Mouse (Mus musculus): ENCODE measurements around the gene Il9r. TPM values are rescaled to one million over a fixed set of nuclear protein-coding genes. Genes with fewer than 3 reads are reported as not detected.

Il9r gene
- total RNA-seq (2015) (0.07 TPM in 1 of 2 replicates, not detected in the other), total RNA-seq (2017) (0.30 TPM in 1 of 2 replicates, not detected in the other)

DNA sequence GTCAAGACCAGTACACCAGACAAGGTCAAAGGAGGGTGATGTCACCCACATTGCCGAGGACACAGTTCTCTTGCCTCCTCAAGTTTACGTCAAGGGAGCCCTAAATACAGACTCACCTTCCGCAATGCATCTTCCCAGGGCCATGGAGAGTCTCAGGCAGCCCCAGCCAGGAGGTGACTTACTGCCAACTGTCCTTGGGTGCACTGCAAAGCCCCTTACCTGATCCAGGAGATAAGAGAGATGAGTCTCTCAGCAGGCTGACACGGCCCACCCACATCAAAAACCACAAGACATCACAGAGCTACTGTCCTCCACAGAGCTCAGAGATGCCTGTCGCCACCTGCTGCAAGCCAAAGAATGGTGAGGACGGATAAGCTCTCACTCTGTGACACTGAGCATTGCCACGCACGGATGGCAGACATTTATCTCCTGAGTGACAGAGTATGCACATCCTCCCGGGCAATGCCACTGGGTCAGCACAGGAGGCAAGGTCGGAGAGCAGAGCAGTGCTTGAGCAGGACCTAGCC is at the start of gene Il9r:
Il9r (minus strand) TSS at position 205 of the 527 bp plus-strand sequence.
- ATAC-seq (replicated peaks; ENCODE audit: poor library complexity), result peak; percentile 52

DNA sequence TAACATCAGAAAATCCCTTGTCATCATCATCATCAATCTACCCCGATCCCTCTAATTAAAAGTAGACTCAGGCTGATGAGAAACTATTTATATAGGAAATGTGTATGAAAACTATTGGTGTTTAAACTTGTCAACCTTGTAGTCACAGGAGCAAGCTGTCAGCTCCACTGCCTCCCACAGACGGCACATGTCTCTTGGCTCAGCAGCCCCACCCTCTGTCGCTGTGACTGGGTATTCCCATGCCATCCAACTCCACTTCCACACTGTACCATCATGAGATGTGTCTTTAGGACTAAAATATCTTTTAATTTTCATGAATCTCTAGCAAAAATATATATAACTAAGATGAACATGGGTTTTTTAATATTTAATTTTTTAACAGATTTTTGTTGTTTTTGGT is 48.3 kb upstream of the Il9r start:
- ATAC-seq (replicated peaks; ENCODE audit: poor library complexity), result no peak

- ATAC-seq (replicated peaks; ENCODE audit: poor library complexity), result peak; percentile 45
Observed at GRCm38 (mm10) chr11:32247068-32247467, 47.0 kb upstream of the Il9r start.

DNA sequence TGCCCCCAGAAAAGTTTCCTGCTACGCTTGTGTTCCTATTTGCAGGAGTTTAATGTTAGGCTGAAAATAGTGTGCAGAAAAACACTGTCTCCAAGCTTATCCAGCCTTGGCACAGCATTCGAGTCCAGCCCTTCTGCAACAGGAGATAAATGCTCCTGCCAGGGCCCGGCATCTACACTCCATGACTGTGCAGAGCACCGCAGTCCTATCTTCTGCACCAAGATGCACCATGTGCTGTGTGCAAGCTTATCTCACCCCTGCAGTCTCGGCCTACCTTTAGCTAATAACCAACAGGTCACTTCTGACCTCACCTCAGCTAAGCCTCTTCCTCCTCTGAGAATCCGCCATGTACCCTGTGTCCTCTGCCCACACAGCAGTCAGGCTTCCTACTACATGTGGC is 45.5 kb upstream of the Il9r start:
- peak; percentile 93 for ATAC-seq (replicated peaks; ENCODE audit: poor library complexity)

DNA sequence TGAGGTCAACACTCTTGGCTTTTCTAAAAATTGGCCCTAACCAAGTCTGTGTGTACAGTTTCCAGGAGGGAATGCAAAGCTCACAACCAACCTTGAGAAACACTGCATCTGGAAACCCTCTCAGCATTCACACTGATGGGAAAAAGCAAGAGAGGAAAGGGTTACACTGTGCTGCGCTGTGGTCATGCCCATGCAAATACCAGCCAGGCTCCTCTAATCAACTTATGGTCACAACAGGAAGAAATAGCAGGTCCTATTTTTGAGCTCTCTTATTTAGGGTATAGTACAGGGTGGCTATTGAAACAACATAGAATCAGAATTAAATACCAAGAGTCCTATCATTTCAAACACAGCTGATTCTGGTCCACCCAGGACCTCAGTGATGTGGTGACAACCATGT is 44.5 kb upstream of the Il9r start:
- ATAC-seq (replicated peaks; ENCODE audit: poor library complexity), result no peak

DNA sequence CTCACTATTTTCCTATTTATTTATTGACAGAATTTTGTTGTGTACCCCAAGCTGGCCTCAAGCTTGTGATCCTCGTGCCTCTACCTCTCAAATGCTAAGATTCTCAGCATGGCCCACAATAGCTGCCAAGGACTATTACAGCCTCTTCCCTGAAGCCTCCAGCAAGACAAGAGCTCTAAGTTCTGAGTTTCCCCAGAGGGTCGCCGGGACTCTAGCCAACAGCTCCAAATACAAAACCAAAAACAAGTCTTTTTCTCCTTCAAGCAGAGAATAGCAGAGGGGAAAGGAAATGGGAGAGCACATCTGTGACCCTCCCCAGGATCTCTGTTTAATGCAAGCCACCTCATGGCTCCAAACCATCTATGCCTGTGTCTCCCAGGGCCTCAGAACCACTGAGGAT is 44.0 kb upstream of the Il9r start:
- ATAC-seq (replicated peaks; ENCODE audit: poor library complexity), result no peak

DNA sequence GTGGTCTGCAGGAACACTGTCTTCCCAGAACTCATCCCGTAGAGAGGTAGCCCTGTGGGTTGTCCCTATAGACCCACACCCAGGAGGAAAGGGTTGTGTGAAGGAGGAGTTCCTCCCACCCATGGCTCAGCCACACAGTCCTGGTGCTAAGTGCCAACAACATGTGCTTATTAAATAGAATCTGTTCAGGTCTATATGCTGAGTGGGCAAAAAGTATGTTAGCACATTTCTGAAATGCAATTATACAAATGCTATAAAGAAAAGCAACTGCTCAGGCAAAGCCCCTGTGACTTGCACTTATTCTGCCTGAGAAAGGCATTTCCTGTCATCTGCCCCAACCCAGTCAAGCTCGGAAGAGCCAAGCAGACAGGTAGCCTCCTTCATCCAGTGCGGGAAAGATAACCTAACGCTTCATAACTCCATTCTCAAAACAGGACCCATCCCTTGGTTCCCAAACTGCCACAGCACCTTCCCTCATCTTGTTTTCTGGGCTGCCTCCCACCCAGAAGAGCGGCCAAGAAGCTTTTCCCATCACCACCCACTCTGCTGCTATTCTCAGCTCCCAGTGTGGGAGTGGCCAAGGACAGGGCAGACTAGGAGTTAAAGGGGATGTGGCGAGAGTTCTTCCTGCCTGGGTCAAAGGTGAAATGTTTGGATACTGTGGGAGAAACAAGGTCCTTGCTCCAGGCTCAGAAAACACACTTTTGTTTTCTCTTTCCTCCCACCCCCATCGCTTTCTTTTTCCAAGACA is 43.3 kb upstream of the Il9r start:
- ATAC-seq (replicated peaks; ENCODE audit: poor library complexity), result no peak

DNA sequence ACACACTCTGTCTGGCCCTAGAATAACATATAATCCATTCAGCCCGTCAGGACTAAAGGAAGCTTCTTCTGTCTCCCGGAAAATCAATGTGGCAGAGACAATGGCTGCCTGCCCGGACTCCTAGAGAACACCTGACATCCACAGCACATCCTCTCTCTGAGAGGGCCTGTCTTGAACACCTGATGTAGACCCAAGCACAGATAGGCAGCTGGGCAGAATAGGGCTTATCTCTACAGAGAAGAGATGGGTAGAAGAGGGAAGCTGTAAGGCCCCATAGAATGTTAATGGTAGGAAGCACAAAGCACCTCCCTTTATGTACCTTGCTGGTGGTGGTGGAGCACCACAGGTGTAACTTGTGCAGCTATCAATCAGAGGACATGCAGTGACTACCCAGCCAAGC is 42.1 kb upstream of the Il9r start:
- ATAC-seq (replicated peaks; ENCODE audit: poor library complexity), result no peak

DNA sequence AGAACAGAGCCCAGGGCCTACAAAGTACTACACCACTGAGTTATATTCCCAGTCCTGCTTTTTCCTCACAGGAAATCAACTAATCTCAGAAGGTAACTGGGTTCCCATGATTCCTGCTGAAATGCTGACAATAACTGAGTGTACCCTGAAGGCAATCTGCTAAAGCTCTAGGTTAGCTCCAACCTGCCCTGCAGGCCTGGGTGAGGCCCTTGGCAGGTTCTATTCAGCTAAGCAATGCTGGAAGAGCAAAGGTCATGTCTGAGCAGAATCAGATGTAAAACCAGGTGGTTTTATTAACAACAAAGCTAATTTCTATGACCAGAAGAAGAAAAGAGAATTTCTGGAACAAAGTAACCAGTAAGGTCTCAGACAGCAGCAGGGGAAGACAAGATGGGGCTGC is 41.3 kb upstream of the Il9r start:
- no peak for ATAC-seq (replicated peaks; ENCODE audit: poor library complexity)

DNA sequence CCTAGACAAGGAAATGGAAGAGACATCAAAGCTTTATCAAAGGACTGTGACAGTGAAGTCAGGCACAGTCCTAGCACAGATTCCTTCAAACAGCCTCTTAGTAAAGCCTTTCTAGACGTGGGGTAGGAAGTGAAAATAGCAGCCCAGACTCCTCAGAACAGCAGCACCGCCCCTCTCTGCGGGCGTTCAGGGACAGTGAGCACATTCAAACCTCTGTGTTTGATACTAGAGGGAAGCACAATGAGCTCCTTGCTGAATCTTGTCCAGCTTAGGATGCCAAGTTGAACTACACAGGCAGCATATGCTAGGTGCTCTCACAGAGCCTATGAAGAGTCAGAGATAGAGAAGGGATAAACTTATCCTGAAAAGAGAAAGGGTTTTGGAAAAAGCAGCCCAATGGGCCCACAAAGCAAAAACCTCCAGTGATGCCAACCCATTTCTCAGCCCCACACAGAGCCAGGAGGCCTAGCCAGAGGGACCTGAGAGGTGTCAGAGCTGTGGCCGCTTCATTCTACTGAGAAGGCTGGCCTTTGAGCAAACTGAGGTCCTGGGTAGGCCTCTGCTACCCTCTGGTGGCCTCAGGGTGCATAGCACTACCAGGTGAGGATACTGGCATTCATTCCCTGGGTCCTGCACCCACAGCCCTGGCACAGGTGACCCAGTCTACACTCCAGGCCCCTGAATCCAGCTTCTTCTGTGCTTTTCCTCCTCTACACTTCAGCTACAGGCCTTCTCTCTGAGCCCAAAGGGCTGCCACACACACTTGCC is 38.2 kb upstream of the Il9r start:
- peak; percentile 92 for ATAC-seq (replicated peaks; ENCODE audit: poor library complexity)

- no peak for ATAC-seq (replicated peaks; ENCODE audit: poor library complexity)
Observed at GRCm38 (mm10) chr11:32237411-32237795, 37.3 kb upstream of the Il9r start.

DNA sequence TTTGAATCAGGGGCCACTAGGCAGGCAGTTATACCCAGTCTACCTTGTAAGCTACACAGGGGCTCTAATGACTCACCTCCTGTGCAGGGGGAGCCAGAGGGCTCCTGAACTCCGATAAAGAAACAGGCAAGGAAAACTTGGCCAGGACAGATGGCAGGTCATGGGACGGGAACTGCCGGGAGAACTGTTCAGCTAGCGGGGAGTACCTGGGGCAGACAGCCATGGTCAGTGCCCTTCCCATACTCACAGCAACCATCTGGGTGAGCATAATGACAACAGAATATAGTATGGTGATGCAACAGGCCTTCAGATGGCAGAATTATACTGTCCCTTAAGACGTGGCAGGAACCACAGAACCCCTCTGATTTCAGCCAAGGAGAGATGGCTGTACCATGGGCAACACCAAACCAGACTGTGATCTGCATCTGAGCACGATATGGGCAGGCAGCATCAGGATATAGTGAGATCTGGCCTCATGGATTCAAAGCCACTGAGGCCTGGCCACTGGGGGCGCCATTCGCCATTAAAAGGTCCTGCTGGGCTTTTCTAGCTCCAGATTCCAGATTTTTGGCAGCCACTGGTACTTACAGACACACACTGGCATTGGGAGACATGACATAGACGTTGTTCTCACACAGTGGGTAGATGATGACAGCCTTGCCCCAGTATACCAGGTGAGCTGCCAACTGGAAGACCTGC is 36.8 kb upstream of the Il9r start:
- ATAC-seq (replicated peaks; ENCODE audit: poor library complexity), result peak; percentile 56

DNA sequence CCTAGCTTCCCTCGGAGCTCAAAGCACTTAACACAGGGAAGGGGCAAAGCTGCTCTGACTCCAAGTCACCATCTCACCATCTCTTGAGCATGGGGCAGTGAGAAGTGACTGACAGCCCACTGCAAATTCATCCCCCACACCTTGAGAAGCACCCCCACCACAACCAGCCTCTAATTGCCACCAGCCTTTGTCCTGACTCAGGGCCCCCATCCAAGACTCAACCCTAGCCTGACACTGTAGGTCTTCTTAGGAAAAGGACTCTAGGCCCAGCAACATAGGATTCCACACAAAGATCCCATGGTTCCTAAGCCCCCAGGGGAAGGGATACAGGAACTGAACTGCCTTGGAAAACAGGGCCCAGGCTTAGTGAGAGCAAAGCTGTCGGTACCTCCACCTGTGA is 36.1 kb upstream of the Il9r start:
- no peak for ATAC-seq (replicated peaks; ENCODE audit: poor library complexity)

DNA sequence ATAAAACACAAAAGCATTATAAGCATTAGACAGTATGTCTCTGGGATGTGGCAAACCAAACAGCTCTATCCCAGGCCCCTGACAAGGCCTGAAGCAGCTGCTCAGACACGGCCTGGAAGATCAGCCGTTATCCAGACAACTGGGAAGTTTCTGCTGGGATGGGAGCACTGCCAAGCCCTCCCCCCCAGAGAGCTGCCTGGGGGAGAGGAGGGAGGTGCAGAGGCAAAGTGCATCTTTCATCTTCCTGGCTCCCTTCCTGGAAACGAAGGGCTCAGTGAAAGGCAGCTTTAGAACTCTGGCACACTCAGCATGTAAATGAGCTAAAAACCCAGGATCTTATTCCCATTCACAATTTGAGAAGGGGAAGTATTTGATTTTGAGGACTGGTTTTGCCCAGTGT is 35.6 kb upstream of the Il9r start:
- no peak for ATAC-seq (replicated peaks; ENCODE audit: poor library complexity)

DNA sequence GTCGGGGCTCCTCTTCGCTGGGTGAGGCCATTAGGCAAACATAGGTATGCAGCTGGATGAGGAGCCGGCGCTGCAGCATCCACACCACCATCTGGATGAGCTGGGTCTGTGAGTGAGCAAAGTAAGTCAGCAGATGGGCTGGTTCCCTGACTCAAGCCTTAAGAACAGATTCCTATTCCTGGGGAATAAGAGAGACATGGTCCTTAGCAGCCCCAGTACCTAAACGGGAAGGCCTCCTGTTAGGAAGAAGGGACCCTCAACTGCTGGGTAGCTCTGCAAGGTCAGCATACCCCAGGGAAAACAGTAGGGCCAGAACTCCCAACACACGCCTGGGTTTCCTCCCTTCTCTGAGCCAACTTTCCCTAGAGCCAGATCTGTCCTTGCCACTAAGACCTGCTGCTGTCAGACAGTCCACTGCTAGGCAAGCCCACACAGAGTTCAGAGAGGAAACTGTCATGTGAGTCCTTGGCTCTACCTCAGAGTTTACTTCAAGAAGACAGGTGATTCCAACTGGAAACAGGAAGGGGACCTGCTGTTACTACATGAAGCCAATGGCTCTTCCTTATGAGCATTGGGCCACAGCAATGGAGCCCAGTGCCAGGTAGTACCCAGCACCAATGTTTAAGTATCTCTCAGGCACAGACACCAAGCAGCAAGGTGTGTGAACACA is 34.9 kb upstream of the Il9r start:
- no peak for ATAC-seq (replicated peaks; ENCODE audit: poor library complexity)

- no peak for ATAC-seq (replicated peaks; ENCODE audit: poor library complexity)
Observed at GRCm38 (mm10) chr11:32233895-32234294, 33.8 kb upstream of the Il9r start.

GRCm38 (mm10) chr11:32232848-32233247 is 32.8 kb upstream of the Il9r start:
- no peak for ATAC-seq (replicated peaks; ENCODE audit: poor library complexity)

DNA sequence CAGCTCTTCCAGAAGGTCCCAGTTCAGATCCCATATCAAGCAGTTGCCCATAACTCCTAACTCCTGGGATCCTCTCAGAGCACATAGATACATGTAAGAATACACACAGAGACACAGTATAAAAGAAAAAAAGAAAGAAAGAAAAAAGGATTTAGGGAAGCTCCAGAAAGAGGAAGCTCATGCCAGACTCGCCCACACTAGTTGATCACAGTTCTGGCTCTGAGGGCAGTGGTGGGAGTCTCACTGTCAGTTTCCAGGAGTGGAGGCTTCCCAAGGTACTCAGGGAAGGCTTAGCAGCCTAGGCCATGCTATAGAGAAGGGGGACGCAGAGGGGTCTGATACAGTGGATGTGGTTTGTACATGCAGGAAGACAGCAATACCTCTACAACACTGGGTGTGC is 31.0 kb upstream of the Il9r start:
- ATAC-seq (replicated peaks; ENCODE audit: poor library complexity), result 0 out of 2 replicates have a peak, but pooled peaks have one; percentile 10

- ATAC-seq (replicated peaks; ENCODE audit: poor library complexity), result no peak
Observed at GRCm38 (mm10) chr11:32230220-32230619, 30.1 kb upstream of the Il9r start.

- ATAC-seq (replicated peaks; ENCODE audit: poor library complexity), result no peak
Observed at GRCm38 (mm10) chr11:32228292-32228845, 28.3 kb upstream of the Il9r start.

DNA sequence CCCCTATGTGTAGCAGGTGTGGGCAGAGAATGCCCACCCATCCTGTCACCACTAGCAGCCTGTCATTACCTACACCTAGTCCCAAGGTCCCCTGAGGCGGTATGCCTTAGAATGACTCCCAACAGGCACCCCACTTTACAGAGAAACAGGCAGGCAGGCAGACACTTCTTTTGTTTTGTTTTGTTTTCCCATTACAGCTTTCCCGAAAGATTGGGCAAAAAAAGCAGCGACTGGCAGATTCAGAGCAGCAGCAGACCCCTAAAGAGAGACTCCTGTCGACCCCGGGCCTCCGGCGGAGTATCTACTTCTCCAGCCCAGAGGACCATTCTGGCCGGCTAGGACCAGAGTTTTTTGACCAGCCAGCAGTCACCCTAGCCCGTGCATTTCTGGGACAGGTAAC is 27.5 kb upstream of the Il9r start:
- ATAC-seq (replicated peaks; ENCODE audit: poor library complexity), result no peak

All from megakaryocyte progenitor cell, adult 5-6 weeks (primary cell).